Mouse (Mus musculus): Measurements from ENCODE around the gene Dnah11. TPM values are rescaled to one million over a fixed set of nuclear protein-coding genes. Genes with fewer than 3 reads are reported as not detected.

The Dnah11 gene
- polyA plus RNA-seq, 1 experiment = 0.97 TPM

DNA sequence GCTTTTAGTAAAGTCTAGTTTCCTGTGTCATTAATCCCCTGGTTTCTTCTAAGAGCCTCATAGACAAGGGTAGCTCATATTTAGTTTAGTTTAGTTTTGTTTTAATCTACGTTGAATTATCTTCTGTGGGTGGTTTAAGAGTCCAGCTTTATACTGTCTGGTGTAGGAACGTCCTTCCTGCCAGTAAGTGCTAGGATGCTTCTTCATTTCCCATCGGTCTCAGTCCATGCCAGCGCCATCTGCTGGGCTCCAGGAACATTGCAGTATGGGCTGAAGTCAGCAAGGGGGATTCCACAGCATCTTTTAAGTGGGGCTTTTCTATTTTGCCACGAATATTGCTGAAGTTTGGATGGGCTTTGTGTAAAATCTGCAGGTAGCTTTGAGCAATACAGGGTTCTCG, 345.5 kb downstream of the Dnah11 start:
- TF ChIP-seq CTCF (IDR thresholded peaks at IDR 0.05; ENCODE audit: borderline replicate concordance, extremely low read depth, insufficient read depth, insufficient read length) (peak; percentile 96), POLR2A (IDR thresholded peaks at IDR 0.05; ENCODE audit: borderline replicate concordance, extremely low read depth, insufficient read depth, insufficient read length, poor library complexity, severe bottlenecking) (no peak)
- peak; percentile 77 for DNase-seq (ENCODE audit: low read depth)

DNA sequence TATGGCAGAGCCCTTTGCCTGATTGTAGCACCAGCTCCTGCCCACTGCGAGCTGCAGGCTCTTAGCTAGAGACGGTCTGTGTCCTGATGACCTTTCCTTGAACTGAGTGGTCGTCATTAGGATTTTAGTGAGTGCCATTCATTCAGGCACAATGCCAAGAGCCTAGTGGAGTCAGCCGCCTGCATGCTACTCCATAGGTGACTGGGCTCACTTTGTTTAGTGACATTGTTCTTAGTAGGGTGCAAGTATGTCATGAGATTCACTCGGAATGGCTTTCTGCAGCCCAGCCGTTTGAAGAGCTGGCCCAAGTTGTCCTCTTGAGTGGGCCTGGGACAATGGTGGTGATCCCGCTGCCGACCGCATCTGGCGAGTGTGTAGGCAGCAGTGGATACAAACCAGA, 348.4 kb downstream of the Dnah11 start:
- peak; percentile 12 for DNase-seq (ENCODE audit: low read depth)
- TF ChIP-seq CTCF (IDR thresholded peaks at IDR 0.05; ENCODE audit: borderline replicate concordance, extremely low read depth, insufficient read depth, insufficient read length) = no peak
- no peak for TF ChIP-seq POLR2A (IDR thresholded peaks at IDR 0.05; ENCODE audit: borderline replicate concordance, extremely low read depth, insufficient read depth, insufficient read length, poor library complexity, severe bottlenecking)

DNA sequence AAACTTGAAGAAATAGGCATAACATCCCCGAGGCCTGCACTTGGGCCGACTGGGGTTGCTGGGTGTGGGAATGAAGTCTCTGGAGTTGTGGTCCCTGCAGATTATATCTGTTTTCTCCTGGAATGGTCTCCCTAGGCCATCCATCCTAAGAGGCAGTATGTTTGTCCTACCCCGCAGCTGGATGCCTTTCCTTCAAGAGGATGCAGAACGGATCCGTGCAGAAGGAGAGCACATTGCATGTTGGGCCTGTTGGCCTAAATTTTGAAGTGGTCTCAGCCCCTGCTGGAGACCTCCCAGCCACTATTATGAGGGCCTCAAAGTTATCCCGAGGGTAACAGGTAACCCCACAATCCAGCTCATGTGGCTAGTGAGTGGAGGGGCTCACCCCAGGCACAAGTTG, 350.2 kb downstream of the Dnah11 start:
- DNase-seq (ENCODE audit: low read depth) = no peak
- TF ChIP-seq CTCF (IDR thresholded peaks at IDR 0.05; ENCODE audit: borderline replicate concordance, extremely low read depth, insufficient read depth, insufficient read length) (no peak), POLR2A (IDR thresholded peaks at IDR 0.05; ENCODE audit: borderline replicate concordance, extremely low read depth, insufficient read depth, insufficient read length, poor library complexity, severe bottlenecking) (no peak)

DNA sequence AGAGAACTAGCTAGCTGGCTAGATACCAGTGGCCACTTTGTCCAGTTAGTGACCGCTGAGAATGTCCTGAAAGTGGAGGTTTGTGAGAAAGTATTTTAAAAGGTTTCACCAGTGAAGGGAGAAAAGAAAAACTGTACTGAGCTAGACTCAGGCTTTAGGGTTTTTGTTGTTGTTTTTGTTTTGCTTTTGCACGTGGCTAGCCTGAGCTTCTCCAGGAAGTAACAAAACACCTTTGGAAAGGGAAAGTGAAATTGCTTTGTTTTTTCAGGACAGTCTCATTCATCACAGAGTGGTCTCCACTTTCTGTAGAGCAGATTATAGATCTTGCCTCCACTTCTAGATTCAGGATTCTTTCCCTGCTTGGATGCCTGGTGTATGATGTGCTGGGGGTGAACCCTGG, 353.9 kb downstream of the Dnah11 start:
- TF ChIP-seq CTCF (IDR thresholded peaks at IDR 0.05; ENCODE audit: borderline replicate concordance, extremely low read depth, insufficient read depth, insufficient read length) (no peak), POLR2A (IDR thresholded peaks at IDR 0.05; ENCODE audit: borderline replicate concordance, extremely low read depth, insufficient read depth, insufficient read length, poor library complexity, severe bottlenecking) (no peak)
- DNase-seq (ENCODE audit: low read depth) = no peak

DNA sequence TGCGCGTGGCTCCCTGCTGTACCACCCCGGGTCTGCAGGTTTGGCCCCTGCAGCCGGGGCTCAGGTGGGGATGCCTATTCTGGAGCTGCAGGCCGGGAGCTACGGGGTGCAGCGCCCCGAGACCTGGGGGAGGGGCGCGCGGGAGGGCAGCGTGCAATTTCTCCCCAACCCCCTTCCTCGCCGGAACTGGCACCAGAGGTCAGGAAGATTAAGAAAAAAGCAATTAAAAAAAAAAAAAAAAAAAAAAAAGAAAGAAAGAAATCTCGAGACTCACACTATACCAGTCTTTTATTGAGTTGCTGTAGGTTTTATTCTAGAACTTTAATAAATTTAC, 354.8 kb downstream of the Dnah11 start:
- no peak for DNase-seq (ENCODE audit: low read depth)
- TF ChIP-seq CTCF (IDR thresholded peaks at IDR 0.05; ENCODE audit: borderline replicate concordance, extremely low read depth, insufficient read depth, insufficient read length) (no peak), POLR2A (IDR thresholded peaks at IDR 0.05; ENCODE audit: borderline replicate concordance, extremely low read depth, insufficient read depth, insufficient read length, poor library complexity, severe bottlenecking) (no peak)

DNA sequence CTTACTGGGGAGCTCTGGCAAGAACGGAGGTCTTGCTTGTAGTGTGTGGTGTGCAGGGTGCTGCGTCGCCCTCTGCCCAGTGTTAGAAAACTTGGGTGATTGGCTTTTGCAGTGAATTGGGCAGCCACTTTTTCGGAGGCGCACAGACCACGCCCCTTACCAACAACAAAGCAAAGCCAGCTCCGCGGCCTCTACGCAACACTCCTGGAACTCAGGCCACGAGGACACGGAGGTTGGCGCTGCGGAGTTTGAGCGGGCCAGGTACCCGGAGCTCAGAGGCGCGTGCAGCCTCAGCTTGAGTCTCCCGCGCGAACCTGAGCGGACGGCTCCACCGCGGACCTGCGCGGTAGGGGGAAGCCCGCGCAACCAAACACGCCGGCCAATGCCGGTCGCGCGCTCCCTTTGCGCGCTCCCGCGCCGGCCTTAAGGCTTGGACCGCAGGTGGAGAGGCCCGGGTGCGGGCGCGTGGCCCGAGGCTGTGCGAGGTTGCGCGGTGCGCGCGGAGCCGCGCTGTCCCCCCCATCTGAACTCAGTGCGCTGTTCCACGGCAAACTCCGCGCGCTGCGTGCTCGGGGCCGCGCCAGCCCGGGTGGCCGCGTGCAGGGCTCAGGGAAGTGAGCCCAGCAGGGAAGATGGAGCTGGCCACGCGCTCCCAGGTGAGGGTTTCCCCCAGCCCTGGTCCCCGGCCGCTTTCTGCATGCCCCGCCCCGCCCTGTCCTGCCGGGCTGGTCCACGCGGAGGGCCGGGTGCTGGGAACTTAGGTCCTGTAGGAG, 355.4 kb downstream of the Dnah11 start:
- DNase-seq (ENCODE audit: low read depth) = peak; percentile 85
- TF ChIP-seq CTCF (IDR thresholded peaks at IDR 0.05; ENCODE audit: borderline replicate concordance, extremely low read depth, insufficient read depth, insufficient read length) (no peak), POLR2A (IDR thresholded peaks at IDR 0.05; ENCODE audit: borderline replicate concordance, extremely low read depth, insufficient read depth, insufficient read length, poor library complexity, severe bottlenecking) (peak; percentile 48; the same call in 1 of the 2 replicates)

DNA sequence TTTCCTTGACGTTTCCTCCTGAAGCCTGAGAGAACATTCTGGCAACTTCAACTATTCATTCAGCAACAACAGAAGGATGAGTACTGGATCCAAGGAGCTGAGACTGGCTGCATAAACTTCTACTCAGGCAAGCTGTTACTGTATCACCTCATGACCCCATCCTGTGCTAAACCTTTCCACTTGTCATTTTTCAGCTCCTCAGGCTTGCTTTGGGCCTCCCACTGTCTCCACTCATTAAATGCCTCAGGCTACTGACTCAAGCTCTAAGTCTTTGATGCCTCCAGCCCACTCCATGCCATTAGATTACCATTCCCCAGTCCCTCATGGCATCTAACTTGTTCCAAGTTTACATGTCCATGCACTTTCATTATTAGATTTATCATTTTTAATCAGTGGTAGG, 356.2 kb downstream of the Dnah11 start:
- TF ChIP-seq POLR2A (IDR thresholded peaks at IDR 0.05; ENCODE audit: borderline replicate concordance, extremely low read depth, insufficient read depth, insufficient read length, poor library complexity, severe bottlenecking) (no peak), CTCF (IDR thresholded peaks at IDR 0.05; ENCODE audit: borderline replicate concordance, extremely low read depth, insufficient read depth, insufficient read length) (no peak)
- DNase-seq (ENCODE audit: low read depth) = no peak

DNA sequence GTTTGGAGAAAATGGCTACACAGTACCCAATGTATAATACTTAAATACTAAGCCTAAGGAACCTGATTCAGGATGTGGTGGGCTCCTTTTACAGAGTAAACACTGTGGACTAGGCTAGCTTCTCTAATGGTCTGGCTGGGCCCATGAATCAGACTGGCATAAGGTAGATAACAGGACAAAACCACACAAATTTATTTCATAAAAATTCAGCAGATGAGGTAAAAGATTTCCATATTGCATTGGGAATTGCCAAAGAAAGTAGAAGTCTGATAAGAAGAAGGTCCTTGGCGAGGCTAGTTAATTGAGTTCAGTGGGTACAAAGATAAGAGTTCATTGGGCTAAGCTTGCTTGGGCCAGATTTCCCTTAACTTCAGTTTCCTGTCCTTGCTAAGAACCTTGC, 358.1 kb downstream of the Dnah11 start:
- TF ChIP-seq POLR2A (IDR thresholded peaks at IDR 0.05; ENCODE audit: borderline replicate concordance, extremely low read depth, insufficient read depth, insufficient read length, poor library complexity, severe bottlenecking) (no peak), CTCF (IDR thresholded peaks at IDR 0.05; ENCODE audit: borderline replicate concordance, extremely low read depth, insufficient read depth, insufficient read length) (no peak)
- no peak for DNase-seq (ENCODE audit: low read depth)

DNA sequence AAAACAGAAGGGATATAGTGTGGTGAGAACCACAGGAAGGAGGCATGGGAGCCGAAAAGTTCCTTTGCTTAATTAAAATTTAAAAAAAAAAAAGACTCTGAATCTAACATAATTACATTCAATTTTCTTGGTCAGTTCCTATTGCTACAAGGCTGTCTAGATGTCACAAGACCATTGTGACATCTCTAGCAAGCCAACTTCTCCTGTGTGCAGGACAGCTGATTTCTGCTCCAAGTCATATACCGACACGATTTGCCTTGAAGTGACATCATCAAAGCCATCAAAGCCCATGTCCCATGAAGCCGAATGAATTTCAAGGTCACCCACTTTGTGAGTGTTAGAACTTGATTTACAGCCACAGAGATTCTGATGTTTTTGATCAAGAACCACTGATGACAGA, 361.5 kb downstream of the Dnah11 start:
- TF ChIP-seq POLR2A (IDR thresholded peaks at IDR 0.05; ENCODE audit: borderline replicate concordance, extremely low read depth, insufficient read depth, insufficient read length, poor library complexity, severe bottlenecking) (no peak), CTCF (IDR thresholded peaks at IDR 0.05; ENCODE audit: borderline replicate concordance, extremely low read depth, insufficient read depth, insufficient read length) (no peak)
- no peak for DNase-seq (ENCODE audit: low read depth)

DNA sequence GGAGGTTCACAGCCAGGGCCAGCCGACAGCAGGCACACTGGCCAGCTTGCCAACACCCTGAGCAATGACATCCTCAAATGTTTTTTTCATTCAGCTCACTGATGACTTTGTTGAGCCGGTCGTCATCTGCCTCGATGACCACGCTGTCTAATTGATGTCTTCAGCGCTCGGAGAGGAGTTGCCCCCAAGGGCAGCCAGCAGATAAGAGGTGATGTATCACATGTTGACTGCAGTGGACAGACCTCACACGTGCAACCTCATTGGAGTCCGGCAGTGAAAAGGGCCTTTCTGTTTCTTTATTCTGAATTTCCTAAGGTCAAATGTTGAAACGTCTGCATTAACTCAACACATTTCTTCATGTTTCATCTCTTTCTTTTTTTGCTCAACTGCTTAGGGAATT, 363.5 kb downstream of the Dnah11 start:
- TF ChIP-seq CTCF (IDR thresholded peaks at IDR 0.05; ENCODE audit: borderline replicate concordance, extremely low read depth, insufficient read depth, insufficient read length) = no peak
- TF ChIP-seq POLR2A (IDR thresholded peaks at IDR 0.05; ENCODE audit: borderline replicate concordance, extremely low read depth, insufficient read depth, insufficient read length, poor library complexity, severe bottlenecking) = no peak
- DNase-seq (ENCODE audit: low read depth) = no peak

DNA sequence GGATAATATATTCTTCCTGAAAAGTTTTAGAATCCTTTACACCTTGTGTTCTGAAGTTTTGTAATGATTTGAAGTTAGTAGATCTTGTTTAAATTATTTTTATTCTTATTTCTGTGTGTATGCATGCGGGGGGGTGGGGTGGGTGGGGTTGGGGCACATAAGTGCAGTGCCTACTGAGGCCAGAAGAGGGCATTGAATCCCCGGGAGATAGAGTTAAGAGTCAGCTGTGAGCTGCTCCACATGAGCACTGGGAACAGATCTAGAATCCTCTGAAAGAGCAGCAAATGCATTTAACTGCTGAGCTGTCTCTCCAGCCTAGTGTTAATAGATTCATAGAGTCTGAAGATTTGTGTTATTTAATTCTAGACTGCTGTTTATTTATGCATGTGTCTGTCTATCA, 364.2 kb downstream of the Dnah11 start:
- no peak for DNase-seq (ENCODE audit: low read depth)
- TF ChIP-seq POLR2A (IDR thresholded peaks at IDR 0.05; ENCODE audit: borderline replicate concordance, extremely low read depth, insufficient read depth, insufficient read length, poor library complexity, severe bottlenecking) (no peak), CTCF (IDR thresholded peaks at IDR 0.05; ENCODE audit: borderline replicate concordance, extremely low read depth, insufficient read depth, insufficient read length) (no peak)

DNA sequence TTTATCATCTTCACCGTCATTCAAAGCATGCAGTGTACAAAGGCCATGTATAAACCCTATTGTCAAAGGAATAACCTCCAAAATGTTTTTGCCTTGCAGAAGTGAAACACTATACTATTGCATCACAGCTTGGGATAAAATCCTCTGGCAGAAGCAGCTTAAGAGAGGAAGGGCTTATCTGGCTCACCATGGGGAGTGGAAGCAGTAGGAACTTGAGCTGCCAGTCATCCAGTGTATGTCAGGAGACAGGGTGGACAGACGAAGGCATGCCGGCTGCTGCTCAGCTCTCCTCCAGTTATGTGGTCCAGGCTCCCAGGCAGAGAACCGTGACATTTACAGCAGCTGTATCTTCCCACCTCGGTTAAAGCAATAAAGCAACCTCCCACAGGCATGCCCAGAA, 366.7 kb downstream of the Dnah11 start:
- TF ChIP-seq CTCF (IDR thresholded peaks at IDR 0.05; ENCODE audit: borderline replicate concordance, extremely low read depth, insufficient read depth, insufficient read length) (no peak), POLR2A (IDR thresholded peaks at IDR 0.05; ENCODE audit: borderline replicate concordance, extremely low read depth, insufficient read depth, insufficient read length, poor library complexity, severe bottlenecking) (no peak)
- DNase-seq (ENCODE audit: low read depth) = no peak
